Mouse (Mus musculus) myocyte (in vitro differentiated cells): ENCODE measurements around the gene Slc9a1. TPM values are rescaled to one million over a fixed set of nuclear protein-coding genes. Genes with fewer than 3 reads are reported as not detected.

Experiments
- H3K27me3 ChIP-seq: one replicate; pipeline ENCODE4 v1.6.1; 2011; ENCODE audit not compliant: control insufficient read depth, insufficient read depth, insufficient read length
- H3K36me3 ChIP-seq: one replicate; pipeline ENCODE4 v1.6.1; 2011; ENCODE audit not compliant: control insufficient read depth, insufficient read depth
- H3K4me2 ChIP-seq: one replicate; pipeline ENCODE4 v1.6.1; 2011; ENCODE audit warnings: low read depth, control low read depth
- H3K4me3 ChIP-seq: one replicate; pipeline ENCODE4 v1.5.1; 2011; ENCODE audit warnings: mild to moderate bottlenecking, control low read depth, moderate library complexity
- H3K79me2 ChIP-seq: one replicate; pipeline ENCODE4 v1.6.1; 2011; ENCODE audit not compliant: control insufficient read depth, insufficient read depth
- H3ac ChIP-seq: one replicate; pipeline ENCODE4 v1.6.1; 2011; ENCODE audit not compliant: control insufficient read depth, insufficient read length
- CEBPB ChIP-seq: IDR thresholded peaks from 2 replicates; pipeline ENCODE4 v1.6.1; 2011; ENCODE audit warnings: mild to moderate bottlenecking, moderate library complexity; ENCODE audit not compliant: poor library complexity, insufficient read depth, severe bottlenecking
- E2F4 ChIP-seq: IDR thresholded peaks from one replicate; pipeline ENCODE4 v1.6.1; 2011; ENCODE audit warnings: mild to moderate bottlenecking, control low read depth, moderate library complexity; ENCODE audit not compliant: insufficient read depth
- MAX ChIP-seq: IDR thresholded peaks from one replicate; pipeline ENCODE4 v1.6.1; 2011; ENCODE audit warnings: low read depth, mild to moderate bottlenecking, control low read depth
- MYOD1 ChIP-seq, 3 experiments: IDR thresholded peaks; one replicate each; pipeline ENCODE4 v1.6.1; 2011; ENCODE audit warnings: control low read depth in 2 of 3, low read depth in 2 of 3, mild to moderate bottlenecking in 2 of 3, moderate library complexity in 1 of 3; ENCODE audit not compliant: insufficient read length in 2 of 3, control insufficient read depth in 1 of 3
- MYOG ChIP-seq, 3 experiments: IDR thresholded peaks; one replicate each; pipeline ENCODE4 v1.6.1; 2011; ENCODE audit warnings: control low read depth in 2 of 3, low read depth in 2 of 3, mild to moderate bottlenecking in 2 of 3; ENCODE audit not compliant: insufficient read length in 2 of 3, control insufficient read depth in 1 of 3, insufficient read depth in 1 of 3
- POLR2A ChIP-seq: IDR thresholded peaks from one replicate; pipeline ENCODE4 v1.6.1; 2011; ENCODE audit warnings: low read depth, mild to moderate bottlenecking, control low read depth, moderate library complexity; ENCODE audit not compliant: insufficient read length
- POLR2AphosphoS2 ChIP-seq: IDR thresholded peaks from one replicate; pipeline ENCODE4 v1.6.1; 2011; ENCODE audit warnings: low read depth, control low read depth; ENCODE audit not compliant: insufficient read length
- REST ChIP-seq: IDR thresholded peaks from one replicate; pipeline ENCODE4 v1.6.1; 2011; ENCODE audit warnings: mild to moderate bottlenecking, control low read depth, moderate library complexity; ENCODE audit not compliant: insufficient read depth, insufficient read length
- SRF ChIP-seq: IDR thresholded peaks from one replicate; pipeline ENCODE4 v1.6.1; 2011; ENCODE audit warnings: low read depth; ENCODE audit not compliant: control insufficient read depth, insufficient read length
- TCF12 ChIP-seq: IDR thresholded peaks from one replicate; pipeline ENCODE4 v1.6.1; 2011; ENCODE audit warnings: mild to moderate bottlenecking, control low read depth; ENCODE audit not compliant: poor library complexity, insufficient read depth, severe bottlenecking
- TCF3 ChIP-seq: IDR thresholded peaks from one replicate; pipeline ENCODE4 v1.6.1; 2011; ENCODE audit warnings: low read depth, control low read depth; ENCODE audit not compliant: insufficient read length
- USF1 ChIP-seq: IDR thresholded peaks from one replicate; pipeline ENCODE4 v1.6.1; 2011; ENCODE audit warnings: low read depth, mild to moderate bottlenecking, control low read depth, moderate library complexity
- polyA plus RNA-seq: library from polyadenylated mRNA; unstranded; fragments of >200 nt; fragmentation: generic; extraction: Trizol; gene quantifications from one replicate; pipeline ENCODE4 v1.2.1, GENCODE M21; 2012; ENCODE audit warnings: missing spikeins

Gene Slc9a1
- polyA plus RNA-seq, 1 experiment, result 23.3 TPM

DNA sequence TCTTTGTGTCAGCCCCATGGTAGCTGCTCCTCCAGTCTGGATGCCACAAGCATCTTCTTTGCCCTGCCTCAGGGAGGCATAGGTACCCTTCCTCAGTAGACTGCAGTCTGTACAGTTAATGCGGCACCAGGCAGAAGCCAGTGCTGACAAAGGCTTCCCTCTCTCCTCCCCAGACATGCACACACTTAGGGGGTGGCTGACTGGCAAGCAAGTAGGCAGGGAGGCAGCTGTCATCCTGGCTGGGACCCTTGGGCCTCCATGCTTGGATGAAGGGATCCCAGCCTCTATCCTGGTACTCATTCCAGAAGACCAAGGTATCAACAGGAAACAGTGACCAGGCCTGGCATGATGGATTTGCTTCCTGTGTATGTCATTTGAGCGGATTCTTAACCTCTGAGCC is 26.6 kb downstream of the Slc9a1 start:
- Histone ChIP-seq H3K36me3 (no peaks in the 10 kb centered on the region), H3ac (no peak overlapping the region), H3K4me3 (no peak overlapping the region), H3K27me3 (no peaks in the 10 kb centered on the region), H3K4me2 (no peak overlapping the region), H3K79me2 (peaks cover 30% of the 10 kb centered on the region)
- TF ChIP-seq CEBPB, result no peak
- TF ChIP-seq MYOD1 (IDR thresholded peaks at IDR 0.05; ENCODE audit: control insufficient read depth in 1 of 3, insufficient read length in 2 of 3, low read depth in 2 of 3), result peak in 1 of 3 experiments; percentile 30

DNA sequence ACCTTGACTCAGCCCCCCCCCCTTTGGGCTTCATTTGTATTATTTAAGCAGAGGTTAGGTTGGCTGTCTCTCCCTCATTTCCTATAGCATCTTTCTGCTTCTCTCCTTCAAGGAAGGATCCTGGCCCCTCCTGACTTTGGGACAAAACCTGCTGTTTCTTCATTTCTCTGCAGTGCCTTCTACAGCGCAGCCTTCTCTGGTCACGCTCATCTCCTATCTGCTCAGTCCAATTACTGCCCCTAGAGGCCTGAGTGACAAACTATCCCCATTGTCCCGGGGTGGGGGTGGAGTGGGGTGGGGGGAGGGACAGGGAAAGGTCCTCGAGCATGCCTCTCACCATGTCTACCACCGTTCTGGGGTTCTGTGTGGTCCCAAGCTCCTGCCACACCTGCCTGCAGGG is 27.8 kb downstream of the Slc9a1 start:
- H3ac ChIP-seq, result no peak overlapping the region
- H3K79me2 ChIP-seq, result peaks cover 39% of the 10 kb centered on the region
- H3K4me3 ChIP-seq, result no peak overlapping the region
- no peaks in the 10 kb centered on the region for H3K27me3 ChIP-seq
- no peak for TF ChIP-seq TCF12
- TF ChIP-seq POLR2A, result no peak
- TF ChIP-seq MYOD1 (IDR thresholded peaks at IDR 0.05; ENCODE audit: control insufficient read depth in 1 of 3, insufficient read length in 2 of 3, low read depth in 2 of 3), result no peak
- no peaks in the 10 kb centered on the region for H3K36me3 ChIP-seq
- H3K4me2 ChIP-seq, result no peak overlapping the region

- H3K36me3 ChIP-seq, result no peaks in the 10 kb centered on the region
- H3ac ChIP-seq, result no peak overlapping the region
- no peak overlapping the region for H3K4me2 ChIP-seq
- TF ChIP-seq POLR2A (no peak), SRF (no peak), REST (no peak), TCF3 (no peak), MYOD1 (IDR thresholded peaks at IDR 0.05; ENCODE audit: control insufficient read depth in 1 of 3, insufficient read length in 2 of 3, low read depth in 2 of 3) (no peak), E2F4 (no peak), CEBPB (no peak), TCF12 (no peak), POLR2AphosphoS2 (no peak), USF1 (no peak), MYOG (IDR thresholded peaks at IDR 0.05; ENCODE audit: control insufficient read depth in 1 of 3, insufficient read depth in 1 of 3, insufficient read length in 2 of 3, low read depth in 2 of 3) (no peak), MAX (no peak)
- H3K4me3 ChIP-seq, result no peak overlapping the region
- peaks cover 37% of the 10 kb centered on the region for H3K79me2 ChIP-seq
- no peaks in the 10 kb centered on the region for H3K27me3 ChIP-seq
Measured at GRCm38 (mm10) chr4:133397961-133398360, 28.5 kb downstream of the Slc9a1 start.

- no peak overlapping the region for H3ac ChIP-seq
- no peak overlapping the region for H3K4me3 ChIP-seq
- H3K79me2 ChIP-seq, result peaks cover 33% of the 10 kb centered on the region
- no peak overlapping the region for H3K4me2 ChIP-seq
- no peak for TF ChIP-seq CEBPB
- H3K36me3 ChIP-seq, result no peaks in the 10 kb centered on the region
- H3K27me3 ChIP-seq, result no peaks in the 10 kb centered on the region
Measured at GRCm38 (mm10) chr4:133398619-133399018, 29.1 kb downstream of the Slc9a1 start.

DNA sequence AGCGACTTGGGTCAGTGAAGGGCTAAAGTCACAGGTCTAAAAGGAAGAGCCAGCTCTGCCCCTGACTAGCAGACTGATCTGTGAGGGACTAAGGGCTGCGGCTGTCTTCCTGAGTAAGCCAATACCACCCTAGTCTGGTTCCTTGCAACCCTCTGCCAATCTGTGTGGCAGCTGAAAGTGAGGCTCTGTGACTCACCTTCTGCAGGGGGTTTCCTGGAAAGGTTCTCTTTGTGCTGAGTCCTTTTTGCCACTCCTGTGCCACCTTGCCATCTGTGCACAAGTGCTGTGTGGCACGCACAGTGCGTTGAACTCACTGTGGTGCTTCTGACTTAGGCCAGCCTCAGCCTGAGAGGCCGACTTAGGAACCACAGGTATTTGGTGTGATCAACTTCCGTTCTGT is 30.0 kb downstream of the Slc9a1 start:
- no peak overlapping the region for H3ac ChIP-seq
- no peaks in the 10 kb centered on the region for H3K36me3 ChIP-seq
- H3K27me3 ChIP-seq, result no peaks in the 10 kb centered on the region
- H3K4me3 ChIP-seq, result no peak overlapping the region
- H3K4me2 ChIP-seq, result peak overlapping the region; percentile 37
- peaks cover 28% of the 10 kb centered on the region for H3K79me2 ChIP-seq
- TF ChIP-seq POLR2AphosphoS2 (no peak), POLR2A (no peak), E2F4 (no peak), MAX (no peak), TCF3 (no peak), MYOG (IDR thresholded peaks at IDR 0.05; ENCODE audit: control insufficient read depth in 1 of 3, insufficient read depth in 1 of 3, insufficient read length in 2 of 3, low read depth in 2 of 3) (peak in 1 of 3 experiments; percentile 52), USF1 (no peak), CEBPB (no peak), MYOD1 (IDR thresholded peaks at IDR 0.05; ENCODE audit: control insufficient read depth in 1 of 3, insufficient read length in 2 of 3, low read depth in 2 of 3) (peak in 1 of 3 experiments; percentile 47), SRF (no peak), REST (no peak), TCF12 (no peak)

DNA sequence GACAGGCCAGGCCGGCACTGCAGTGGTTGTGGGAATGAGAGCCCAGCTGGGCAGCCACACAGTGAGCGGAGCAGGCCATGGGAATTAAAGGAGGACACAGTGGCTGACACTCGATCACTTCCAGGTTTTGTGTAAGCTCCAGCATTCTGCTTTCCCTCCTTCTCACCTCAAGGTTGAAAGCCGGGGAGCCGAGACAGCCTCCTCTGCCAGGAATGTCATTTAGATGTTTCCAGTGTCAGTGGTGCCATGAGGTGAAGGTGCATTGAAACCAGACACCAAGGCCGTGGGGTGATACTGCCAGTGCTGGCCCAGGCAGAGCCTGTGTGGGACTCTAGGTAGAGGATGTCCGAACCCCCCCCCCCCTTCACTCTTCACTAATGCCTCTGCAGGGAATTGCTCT is 30.6 kb downstream of the Slc9a1 start:
- Histone ChIP-seq H3ac (no peak overlapping the region), H3K27me3 (no peaks in the 10 kb centered on the region), H3K4me2 (peak overlapping the region; percentile 37), H3K36me3 (no peaks in the 10 kb centered on the region), H3K79me2 (peaks cover 23% of the 10 kb centered on the region), H3K4me3 (no peak overlapping the region)
- TF ChIP-seq MYOD1 (IDR thresholded peaks at IDR 0.05; ENCODE audit: control insufficient read depth in 1 of 3, insufficient read length in 2 of 3, low read depth in 2 of 3), result no peak
- TF ChIP-seq POLR2AphosphoS2, result no peak
- no peak for TF ChIP-seq SRF
- TF ChIP-seq USF1, result no peak
- no peak for TF ChIP-seq E2F4
- no peak for TF ChIP-seq CEBPB
- TF ChIP-seq MYOG (IDR thresholded peaks at IDR 0.05; ENCODE audit: control insufficient read depth in 1 of 3, insufficient read depth in 1 of 3, insufficient read length in 2 of 3, low read depth in 2 of 3), result no peak
- TF ChIP-seq MAX, result no peak
- no peak for TF ChIP-seq POLR2A
- TF ChIP-seq TCF12, result no peak
- TF ChIP-seq TCF3, result no peak
- TF ChIP-seq REST, result no peak
